Mouse (Mus musculus): Measurements from ENCODE around the gene Ggt5. TPM values are rescaled to one million over a fixed set of nuclear protein-coding genes. Genes with fewer than 3 reads are reported as not detected.

The Ggt5 gene
- polyA plus RNA-seq, 1 experiment: 4.9 TPM

- Histone ChIP-seq H3K27ac (ENCODE audit: insufficient read depth, low read length) (no peak overlapping the region), H3K4me3 (ENCODE audit: insufficient read depth, low read length) (no peak overlapping the region), H3K4me1 (ENCODE audit: control insufficient read depth, insufficient read depth, low read length) (no peaks in the 10 kb centered on the region)
- TF ChIP-seq POLR2A (IDR thresholded peaks at IDR 0.05; ENCODE audit: extremely low read depth, insufficient read depth, low read length) (no peak), CTCF (IDR thresholded peaks at IDR 0.05; ENCODE audit: extremely low read depth, insufficient read depth, low read length) (0 out of 2 replicates have a peak, but pooled peaks have one; percentile 2)
Measured at GRCm38 (mm10) chr10:75605162-75605846, 16.2 kb downstream of the Ggt5 start.

- Histone ChIP-seq H3K4me3 (ENCODE audit: insufficient read depth, low read length) (no peak overlapping the region), H3K4me1 (ENCODE audit: control insufficient read depth, insufficient read depth, low read length) (no peaks in the 10 kb centered on the region), H3K27ac (ENCODE audit: insufficient read depth, low read length) (no peak overlapping the region)
- no peak for TF ChIP-seq CTCF (IDR thresholded peaks at IDR 0.05; ENCODE audit: extremely low read depth, insufficient read depth, low read length)
- TF ChIP-seq POLR2A (IDR thresholded peaks at IDR 0.05; ENCODE audit: extremely low read depth, insufficient read depth, low read length): no peak
Measured at GRCm38 (mm10) chr10:75607253-75607652, 18.1 kb downstream of the Ggt5 start.

DNA sequence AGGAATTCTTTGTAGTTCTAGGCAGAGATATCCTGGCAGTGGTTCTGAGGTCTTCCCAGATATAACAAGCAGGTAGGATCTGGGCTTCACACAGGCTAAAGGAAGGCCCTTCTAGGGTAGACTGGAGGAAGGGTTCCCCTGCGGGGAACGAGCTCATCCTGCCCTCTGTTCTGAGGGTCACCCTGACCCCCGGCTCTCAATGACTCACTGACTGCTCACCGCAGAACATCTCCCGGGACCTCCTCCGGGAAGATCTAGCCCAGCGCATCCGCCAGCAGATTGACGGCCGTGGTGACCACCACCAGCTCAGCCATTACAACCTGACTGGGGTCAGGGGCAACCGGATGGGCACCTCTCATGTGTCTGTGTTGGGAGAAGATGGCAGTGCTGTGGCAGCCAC, 19.8 kb downstream of the Ggt5 start:
- Histone ChIP-seq H3K4me1 (ENCODE audit: control insufficient read depth, insufficient read depth, low read length) (no peaks in the 10 kb centered on the region), H3K4me3 (ENCODE audit: insufficient read depth, low read length) (no peak overlapping the region), H3K27ac (ENCODE audit: insufficient read depth, low read length) (no peak overlapping the region)
- TF ChIP-seq CTCF (IDR thresholded peaks at IDR 0.05; ENCODE audit: extremely low read depth, insufficient read depth, low read length): no peak
- TF ChIP-seq POLR2A (IDR thresholded peaks at IDR 0.05; ENCODE audit: extremely low read depth, insufficient read depth, low read length): no peak

DNA sequence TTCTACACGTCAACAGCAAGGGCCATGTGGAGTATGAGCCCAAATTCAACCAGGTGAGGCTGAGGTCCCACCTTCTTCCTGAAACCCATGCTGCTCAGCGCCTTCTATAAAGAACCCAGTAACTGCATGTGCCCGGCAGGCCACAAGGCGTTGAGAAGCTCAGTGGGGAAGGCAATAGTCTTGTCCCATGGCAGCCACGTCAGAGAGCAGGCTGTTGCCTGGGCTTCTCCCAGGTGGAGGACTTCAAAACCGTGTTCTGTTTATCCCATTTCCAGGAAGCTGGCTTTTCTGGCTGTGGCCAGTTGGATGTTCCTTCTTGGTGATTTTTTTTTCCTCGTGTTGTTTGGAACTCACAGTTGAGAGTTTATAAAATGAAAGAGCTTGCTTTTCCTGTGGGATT, 21.3 kb downstream of the Ggt5 start:
- Histone ChIP-seq H3K4me1 (ENCODE audit: control insufficient read depth, insufficient read depth, low read length) (no peaks in the 10 kb centered on the region), H3K27ac (ENCODE audit: insufficient read depth, low read length) (no peak overlapping the region), H3K4me3 (ENCODE audit: insufficient read depth, low read length) (no peak overlapping the region)
- TF ChIP-seq POLR2A (IDR thresholded peaks at IDR 0.05; ENCODE audit: extremely low read depth, insufficient read depth, low read length): no peak
- TF ChIP-seq CTCF (IDR thresholded peaks at IDR 0.05; ENCODE audit: extremely low read depth, insufficient read depth, low read length): no peak

GRCm38 (mm10) chr10:75616044-75616443, 26.9 kb downstream of the Ggt5 start:
- Histone ChIP-seq H3K4me3 (ENCODE audit: insufficient read depth, low read length) (no peak overlapping the region), H3K4me1 (ENCODE audit: control insufficient read depth, insufficient read depth, low read length) (no peaks in the 10 kb centered on the region), H3K27ac (ENCODE audit: insufficient read depth, low read length) (no peak overlapping the region)
- TF ChIP-seq CTCF (IDR thresholded peaks at IDR 0.05; ENCODE audit: extremely low read depth, insufficient read depth, low read length): no peak
- TF ChIP-seq POLR2A (IDR thresholded peaks at IDR 0.05; ENCODE audit: extremely low read depth, insufficient read depth, low read length): no peak

- H3K4me3 ChIP-seq (ENCODE audit: insufficient read depth, low read length): no peak overlapping the region
- H3K4me1 ChIP-seq (ENCODE audit: control insufficient read depth, insufficient read depth, low read length): no peaks in the 10 kb centered on the region
- TF ChIP-seq CTCF (IDR thresholded peaks at IDR 0.05; ENCODE audit: extremely low read depth, insufficient read depth, low read length) (no peak), POLR2A (IDR thresholded peaks at IDR 0.05; ENCODE audit: extremely low read depth, insufficient read depth, low read length) (no peak)
- H3K27ac ChIP-seq (ENCODE audit: insufficient read depth, low read length): no peak overlapping the region
Measured at GRCm38 (mm10) chr10:75620818-75621217, 31.7 kb downstream of the Ggt5 start.

DNA sequence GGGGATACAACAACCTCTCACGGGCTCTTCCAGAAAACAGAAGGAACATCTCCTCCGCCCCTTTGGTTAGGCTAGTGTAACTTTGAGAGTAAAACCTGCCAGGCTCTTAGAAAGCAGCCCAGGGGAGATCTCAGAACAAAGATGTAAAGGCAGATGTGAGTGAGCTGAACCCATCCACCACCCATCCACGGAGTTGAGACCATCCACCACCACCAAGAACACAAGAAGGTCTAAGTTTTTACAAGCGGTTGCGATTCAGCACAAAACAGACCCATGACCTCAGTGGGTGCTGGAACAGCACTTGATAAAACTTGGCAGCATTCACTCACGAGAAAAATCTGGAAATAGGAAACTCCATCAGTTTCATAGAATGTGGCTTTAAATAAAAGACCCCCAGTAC, 36.8 kb downstream of the Ggt5 start:
- no peak overlapping the region for H3K4me3 ChIP-seq (ENCODE audit: insufficient read depth, low read length)
- TF ChIP-seq POLR2A (IDR thresholded peaks at IDR 0.05; ENCODE audit: extremely low read depth, insufficient read depth, low read length) (no peak), CTCF (IDR thresholded peaks at IDR 0.05; ENCODE audit: extremely low read depth, insufficient read depth, low read length) (no peak)
- no peak overlapping the region for H3K27ac ChIP-seq (ENCODE audit: insufficient read depth, low read length)
- H3K4me1 ChIP-seq (ENCODE audit: control insufficient read depth, insufficient read depth, low read length): no peaks in the 10 kb centered on the region

- H3K27ac ChIP-seq (ENCODE audit: insufficient read depth, low read length): no peak overlapping the region
- H3K4me3 ChIP-seq (ENCODE audit: insufficient read depth, low read length): no peak overlapping the region
- TF ChIP-seq CTCF (IDR thresholded peaks at IDR 0.05; ENCODE audit: extremely low read depth, insufficient read depth, low read length) (no peak), POLR2A (IDR thresholded peaks at IDR 0.05; ENCODE audit: extremely low read depth, insufficient read depth, low read length) (no peak)
- H3K4me1 ChIP-seq (ENCODE audit: control insufficient read depth, insufficient read depth, low read length): no peaks in the 10 kb centered on the region
Measured at GRCm38 (mm10) chr10:75626991-75627390, 37.9 kb downstream of the Ggt5 start.

DNA sequence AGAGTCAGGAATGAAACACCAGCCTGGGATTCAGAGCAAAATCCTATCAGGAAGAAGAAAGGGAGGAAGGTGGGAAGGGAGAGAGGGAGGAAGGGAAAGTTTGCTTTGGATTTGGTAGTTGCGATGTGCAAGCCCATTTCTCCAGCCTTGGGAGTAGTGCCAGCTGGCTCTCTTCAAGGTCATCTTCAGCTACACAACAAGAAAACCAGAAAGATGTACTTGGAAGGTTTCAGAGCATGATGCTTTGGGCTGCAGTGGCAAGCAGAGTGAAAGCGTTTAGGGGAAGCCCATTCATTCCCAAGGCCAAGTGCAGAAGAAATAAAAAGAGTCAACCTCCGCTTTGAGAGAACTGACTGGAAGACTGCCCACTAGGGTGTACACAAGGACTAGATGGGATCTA, 38.4 kb downstream of the Ggt5 start:
- no peak overlapping the region for H3K27ac ChIP-seq (ENCODE audit: insufficient read depth, low read length)
- H3K4me3 ChIP-seq (ENCODE audit: insufficient read depth, low read length): no peak overlapping the region
- TF ChIP-seq POLR2A (IDR thresholded peaks at IDR 0.05; ENCODE audit: extremely low read depth, insufficient read depth, low read length) (no peak), CTCF (IDR thresholded peaks at IDR 0.05; ENCODE audit: extremely low read depth, insufficient read depth, low read length) (no peak)
- H3K4me1 ChIP-seq (ENCODE audit: control insufficient read depth, insufficient read depth, low read length): no peaks in the 10 kb centered on the region

GRCm38 (mm10) chr10:75632633-75633032, 43.5 kb downstream of the Ggt5 start:
- TF ChIP-seq CTCF (IDR thresholded peaks at IDR 0.05; ENCODE audit: extremely low read depth, insufficient read depth, low read length): no peak
- TF ChIP-seq POLR2A (IDR thresholded peaks at IDR 0.05; ENCODE audit: extremely low read depth, insufficient read depth, low read length): no peak
- no peak overlapping the region for H3K27ac ChIP-seq (ENCODE audit: insufficient read depth, low read length)
- H3K4me1 ChIP-seq (ENCODE audit: control insufficient read depth, insufficient read depth, low read length): no peaks in the 10 kb centered on the region
- H3K4me3 ChIP-seq (ENCODE audit: insufficient read depth, low read length): no peak overlapping the region

All from cortical plate, adult 2 months (tissue).